Mouse (Mus musculus) thymus, postnatal 36 days (tissue): ENCODE data around the gene Acvr1.
A peak's percentile ranks its signal among the peaks of the same experiment; 100 is the strongest.

Source experiments
- DNase-seq, 2 experiments: peaks; one replicate each; pipeline ENCODE4 v3.0.0; 2022; ENCODE audit warnings: mixed read lengths in 2 of 2

Acvr1 gene

DNA sequence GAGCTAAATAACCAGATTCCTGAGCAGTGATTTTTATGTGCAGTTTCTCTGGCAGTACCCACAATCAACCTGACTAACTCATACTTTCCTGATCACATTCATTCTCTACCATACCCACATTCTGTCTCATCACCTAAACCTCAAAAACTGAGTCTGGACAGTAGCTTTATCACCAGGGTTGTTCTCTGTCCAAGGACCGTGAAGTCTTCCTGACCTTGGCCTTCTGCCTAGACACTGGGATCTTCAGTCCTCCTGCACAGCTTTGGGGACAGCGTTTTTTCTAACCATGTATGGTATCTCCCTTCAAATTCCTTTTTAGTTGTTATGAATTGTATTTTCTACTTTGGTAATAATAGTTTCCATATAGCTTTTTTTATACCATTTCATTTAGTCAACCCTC is 163.5 kb downstream of the Acvr1 start:
- DNase-seq, result no peak

DNA sequence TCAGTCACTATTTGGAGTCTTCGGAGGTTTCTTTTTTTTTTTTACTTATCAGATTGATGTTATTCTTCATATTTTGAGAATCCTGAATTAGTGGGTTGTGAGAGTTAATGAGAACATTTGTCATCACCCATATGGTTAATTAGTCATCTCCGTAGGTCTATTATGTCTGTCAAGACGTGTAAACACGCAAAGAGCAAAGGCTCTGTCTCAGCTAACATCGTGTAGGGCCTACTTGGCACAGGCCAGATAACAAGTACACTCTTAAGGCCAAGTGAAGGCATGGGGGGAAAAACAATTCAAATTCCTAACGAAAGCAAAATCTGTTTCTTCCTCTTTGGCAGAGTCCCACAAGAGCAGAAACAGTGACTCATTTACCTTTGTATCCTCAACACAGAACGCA is 178.4 kb downstream of the Acvr1 start:
- DNase-seq, result no peak

DNA sequence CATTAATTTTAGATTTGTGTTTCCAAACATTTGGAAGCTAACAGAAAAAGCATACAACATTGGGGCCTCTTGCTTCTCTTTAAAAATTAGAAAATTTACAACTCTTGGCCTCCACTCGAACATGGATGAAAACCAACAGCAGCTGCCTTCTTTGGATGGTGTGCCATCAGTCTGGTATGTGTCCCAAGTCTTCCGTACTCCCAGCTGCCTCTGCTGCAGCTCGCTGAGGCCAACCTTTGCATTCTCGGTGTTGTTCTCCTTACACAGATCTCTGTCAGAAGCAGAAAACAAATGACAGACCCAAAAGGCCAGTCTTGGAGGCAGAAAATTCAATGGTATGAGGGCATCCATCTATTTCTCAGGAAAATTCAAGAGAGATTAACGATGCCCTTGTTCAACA is 186.9 kb downstream of the Acvr1 start:
- DNase-seq, result no peak

DNA sequence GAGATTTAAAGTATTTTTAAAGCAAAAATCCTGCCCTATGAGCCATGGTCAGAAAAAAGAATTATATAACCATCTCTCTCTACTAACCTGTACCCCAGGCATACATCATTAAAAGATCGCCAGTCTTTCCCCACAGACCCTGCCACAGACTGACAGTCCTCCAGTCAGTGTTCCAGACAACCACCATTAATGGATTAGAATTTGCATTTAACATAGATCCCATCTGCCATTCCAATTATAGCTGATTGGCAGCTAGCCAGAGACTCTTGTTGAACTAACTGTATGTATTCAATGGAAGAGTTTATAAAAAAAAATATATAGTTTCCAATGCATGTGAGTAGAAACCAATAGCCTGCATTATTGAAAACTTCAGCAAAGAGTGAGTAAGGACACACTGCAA is 187.5 kb downstream of the Acvr1 start:
- no peak for DNase-seq

DNA sequence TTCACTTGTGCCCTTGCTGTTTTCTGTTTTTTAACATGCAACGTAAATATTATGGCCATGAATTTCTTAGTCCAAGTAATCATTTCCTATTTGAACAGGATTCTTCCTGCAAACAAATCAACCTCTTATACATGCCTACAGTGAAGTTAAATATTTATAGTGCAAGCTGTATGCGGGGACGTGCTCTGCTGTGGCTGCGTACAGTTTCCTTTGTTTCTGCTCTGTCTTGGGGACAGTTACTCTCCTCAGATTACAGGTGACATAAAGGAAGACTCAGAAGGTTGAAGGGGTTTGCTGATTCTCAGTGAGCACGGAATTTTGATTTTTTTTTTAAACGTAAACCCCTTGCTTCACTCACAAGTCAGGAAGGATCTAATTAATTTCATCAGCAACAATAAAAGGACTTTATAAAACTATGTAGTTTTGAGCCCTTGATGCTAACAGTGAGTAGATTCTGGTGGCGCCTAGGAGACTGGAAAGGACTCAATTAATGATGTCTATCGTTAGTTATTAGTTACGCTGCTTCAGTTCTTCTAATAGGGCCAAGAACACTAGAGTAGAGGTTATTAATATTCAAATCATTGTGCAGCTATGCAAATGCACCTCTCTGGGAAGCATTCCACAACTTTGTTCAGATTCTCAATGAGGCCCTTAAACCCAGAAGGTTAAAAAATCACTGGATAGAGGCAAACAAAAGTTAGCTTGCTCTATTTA is 189.4 kb downstream of the Acvr1 start:
- no peak for DNase-seq

DNA sequence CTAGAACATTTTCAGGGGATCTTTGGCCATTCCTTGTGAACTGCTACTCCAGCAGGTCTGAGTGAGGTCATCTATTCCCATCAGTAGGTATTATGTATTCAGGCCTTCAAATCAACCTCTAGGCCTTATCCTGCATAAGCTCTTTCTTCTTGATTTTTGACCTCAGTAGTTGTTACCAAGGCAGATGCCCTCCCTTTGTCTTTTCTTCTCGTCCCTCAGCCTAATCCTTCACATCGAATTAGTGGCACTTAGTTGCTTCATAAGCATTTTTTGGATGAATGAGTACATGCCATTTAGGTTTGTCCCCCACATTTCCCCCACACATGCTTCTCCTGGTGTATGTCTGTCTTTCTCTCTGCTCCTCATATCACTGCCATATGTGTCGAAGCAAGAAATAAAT is 200.8 kb downstream of the Acvr1 start:
- DNase-seq, result no peak

DNA sequence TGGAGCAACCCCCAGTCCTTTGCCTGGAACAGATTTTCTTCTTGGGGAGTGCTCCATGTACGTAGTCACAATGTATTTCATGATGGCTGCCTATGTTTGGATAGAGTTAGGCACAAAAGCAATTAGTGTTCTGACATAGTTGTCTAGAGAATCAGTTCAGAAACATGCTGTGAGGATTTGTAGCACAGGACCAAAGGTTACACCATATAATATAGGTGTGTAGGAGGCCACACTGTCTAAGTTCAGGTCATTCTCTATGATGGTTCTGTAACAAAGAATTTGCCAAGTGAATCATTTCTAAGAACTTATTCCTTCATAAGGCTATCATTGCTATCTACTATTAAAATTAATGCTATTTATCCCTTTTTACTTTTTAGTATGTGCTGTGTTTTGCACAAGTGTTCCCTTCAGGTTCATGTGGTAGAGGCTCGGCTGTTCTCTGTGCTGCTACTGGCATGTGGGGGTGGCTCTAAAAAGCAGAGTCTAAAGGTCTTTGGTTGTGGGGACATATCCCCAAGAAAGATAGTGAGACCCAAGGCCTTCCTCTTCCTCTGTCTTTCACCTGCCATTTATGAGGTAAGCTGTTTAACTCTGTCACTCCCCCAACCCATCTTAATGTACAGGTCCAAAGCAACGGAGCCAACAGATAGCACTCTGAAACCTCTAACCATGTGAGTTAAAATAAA is 205.5 kb downstream of the Acvr1 start:
- no peak for DNase-seq

DNA sequence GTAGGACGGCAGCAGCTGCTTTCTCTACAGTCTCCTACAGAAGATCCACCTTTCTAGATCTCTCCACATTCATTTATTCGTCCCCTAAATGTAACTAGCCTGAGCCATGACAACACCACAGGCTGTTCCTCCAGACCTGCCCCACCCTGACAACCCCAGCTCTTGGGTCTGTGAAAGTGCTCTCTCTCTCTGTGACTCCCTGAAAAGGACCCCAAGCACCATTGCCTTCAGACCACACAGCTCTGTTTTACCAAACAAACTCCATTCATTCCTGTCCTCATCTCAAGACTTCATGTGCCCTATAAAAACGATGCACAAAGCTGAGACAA is 208.9 kb downstream of the Acvr1 start:
- DNase-seq, result no peak

DNA sequence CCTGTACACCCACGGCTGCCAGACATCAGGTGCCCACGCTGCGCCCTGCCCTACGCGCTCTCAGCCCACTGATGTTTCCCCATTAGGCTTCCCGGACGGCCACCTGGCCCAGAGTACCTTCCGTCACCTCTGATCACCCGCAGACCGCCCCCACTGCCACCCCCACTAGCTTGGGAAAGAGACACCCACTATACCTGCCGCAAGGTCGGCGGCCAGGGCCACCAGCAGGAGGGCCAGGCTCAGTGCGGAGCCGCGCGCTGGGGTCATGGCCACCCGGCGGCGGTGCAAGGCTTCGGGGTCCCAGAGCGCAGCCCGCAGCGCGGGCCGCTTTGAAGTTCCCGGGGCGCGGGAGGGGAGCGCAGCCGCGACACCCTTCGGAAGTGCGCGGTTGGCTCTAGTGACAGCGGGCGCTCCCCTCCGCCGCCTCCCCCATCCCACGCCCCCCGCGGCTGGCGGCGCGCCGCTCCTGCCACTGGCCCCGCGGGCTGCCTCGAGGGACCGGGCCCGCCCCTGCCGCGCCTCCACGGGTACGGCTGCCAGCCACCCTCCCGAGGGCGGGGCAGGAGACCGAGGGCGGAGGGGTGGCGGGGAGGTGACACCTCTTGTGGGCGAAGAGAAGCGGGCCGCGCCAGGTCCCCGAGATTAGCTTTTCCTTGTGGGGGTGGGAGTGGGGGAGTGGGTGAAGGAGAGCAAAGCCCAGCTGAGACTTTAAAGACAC is 209.4 kb downstream of the Acvr1 start, which contains the start of gene Acvr1c:
TSS of gene Acvr1c (minus strand) at position 482 of the 718 bp plus-strand sequence.
- DNase-seq, result peak; percentile 60 to 73

DNA sequence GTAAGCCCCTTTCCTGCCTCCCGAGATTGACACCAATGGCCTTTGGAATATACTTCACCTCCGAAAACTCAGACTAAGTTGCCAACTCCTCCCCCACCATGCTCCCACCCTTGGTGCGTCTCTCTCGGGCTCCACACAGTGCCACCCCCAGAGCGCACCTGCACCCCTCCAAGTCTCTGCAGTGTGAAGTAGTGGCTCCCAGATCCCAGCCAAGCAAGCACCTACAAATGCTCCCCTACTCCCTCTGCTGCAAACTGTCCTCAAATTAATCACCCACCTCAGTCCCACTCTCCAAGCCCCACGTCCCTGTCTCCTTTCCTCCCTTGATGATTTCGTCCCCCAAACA is 209.9 kb downstream of the Acvr1 start:
- peak; percentile 10 to 12 for DNase-seq

DNA sequence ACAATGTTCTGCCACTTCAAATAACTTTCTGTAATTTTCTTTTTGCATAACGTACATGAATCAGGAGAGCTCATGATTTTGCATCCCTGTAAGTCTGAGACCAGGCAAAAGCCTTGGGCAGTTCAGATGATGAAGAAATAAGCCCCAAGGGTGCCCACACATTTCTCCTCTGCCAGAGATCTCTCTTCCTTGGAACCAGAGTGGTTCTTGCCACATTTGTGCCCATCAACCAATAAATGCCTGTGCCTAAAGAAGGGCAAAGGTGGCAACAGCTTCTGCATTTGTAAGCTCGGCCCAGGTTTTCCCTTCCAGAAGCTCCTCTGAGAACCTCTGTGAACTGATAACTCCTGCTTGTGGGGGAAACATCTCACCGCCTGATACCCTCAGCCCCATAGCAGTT is 212.6 kb downstream of the Acvr1 start:
- no peak for DNase-seq

DNA sequence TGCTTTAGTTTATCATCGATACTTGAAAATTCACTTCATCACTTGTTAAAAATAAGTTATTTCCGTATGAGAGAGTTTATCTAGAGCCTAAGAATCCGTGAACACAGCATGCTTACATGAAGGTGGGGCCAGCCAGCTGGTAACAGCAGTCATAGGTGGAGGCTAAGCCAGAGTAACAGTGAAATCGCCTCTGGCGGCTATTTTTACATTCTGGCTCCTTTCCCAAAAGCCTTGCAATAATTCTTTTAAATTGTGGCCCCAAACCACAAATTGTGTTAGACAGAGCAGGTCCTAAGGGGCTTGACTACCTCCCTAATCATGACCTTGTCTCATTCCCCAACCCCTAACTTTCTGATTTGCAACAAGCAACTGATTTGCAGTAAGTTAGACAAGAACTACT is 214.1 kb downstream of the Acvr1 start:
- DNase-seq, result no peak

DNA sequence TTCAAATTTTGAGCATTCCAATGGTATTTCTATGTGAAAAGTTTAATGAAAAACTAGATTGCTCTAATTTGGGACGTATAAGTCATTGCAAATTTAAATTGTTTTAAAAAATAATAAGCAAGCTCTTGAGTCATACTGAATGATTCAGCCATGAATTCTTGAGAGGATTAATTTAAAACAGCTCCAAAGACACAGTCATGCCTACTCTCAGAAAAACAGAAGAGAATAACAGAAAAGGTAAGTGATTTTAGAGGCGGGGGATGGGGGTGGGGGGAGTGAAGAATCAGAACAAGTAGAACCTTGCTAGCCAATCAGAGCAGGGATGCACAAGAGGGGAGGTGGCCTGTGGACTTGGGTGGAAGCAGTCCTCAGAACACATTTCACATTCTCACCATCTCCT is 216.3 kb downstream of the Acvr1 start:
- no peak for DNase-seq
